Mouse (Mus musculus): ENCODE data around the gene Specc1.

Gene Specc1

GRCm38 (mm10) chr11:62049170-62049569, 92.6 kb downstream of the Specc1 start:
- DNase-seq (ENCODE audit: low read depth, low spot score): no peak

- DNase-seq (ENCODE audit: low read depth, low spot score): peak; percentile 29
These were observed 94.1 kb downstream of the Specc1 start for GRCm38 (mm10) chr11:62050356-62051330.

- no peak for DNase-seq (ENCODE audit: low read depth, low spot score)
These were observed 94.9 kb downstream of the Specc1 start for GRCm38 (mm10) chr11:62051487-62051886.

- DNase-seq (ENCODE audit: low read depth, low spot score): peak; percentile 45
These were observed 97.4 kb downstream of the Specc1 start for GRCm38 (mm10) chr11:62053928-62054327.

GRCm38 (mm10) chr11:62064565-62064964, 108.0 kb downstream of the Specc1 start:
- no peak for DNase-seq (ENCODE audit: low read depth, low spot score)

GRCm38 (mm10) chr11:62065655-62066054, 109.1 kb downstream of the Specc1 start:
- DNase-seq (ENCODE audit: low read depth, low spot score): no peak

GRCm38 (mm10) chr11:62069554-62069953, 113.0 kb downstream of the Specc1 start:
- peak; percentile 26 for DNase-seq (ENCODE audit: low read depth, low spot score)

DNA sequence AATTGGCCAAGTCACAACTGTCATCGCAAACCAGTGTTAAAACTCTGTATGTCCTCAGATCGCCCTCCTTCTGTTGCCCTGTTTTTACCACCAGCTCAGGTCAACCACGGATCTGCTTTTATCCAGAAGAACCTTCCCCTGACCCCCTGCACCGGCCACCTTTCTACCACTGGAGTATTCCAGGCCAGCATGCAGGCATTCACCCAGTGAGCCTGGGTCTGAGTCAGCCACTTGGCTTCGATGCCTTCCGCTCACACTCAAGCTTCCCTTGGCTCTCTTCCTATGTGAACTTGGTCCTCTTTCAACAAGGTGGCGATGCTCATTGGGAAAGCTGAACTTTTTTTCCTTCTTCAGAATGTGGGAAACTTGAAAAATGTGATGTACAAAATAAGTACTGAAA, 113.6 kb downstream of the Specc1 start:
- no peak for DNase-seq (ENCODE audit: low read depth, low spot score)

GRCm38 (mm10) chr11:62072406-62072805, 115.8 kb downstream of the Specc1 start:
- DNase-seq (ENCODE audit: low read depth, low spot score): no peak

DNA sequence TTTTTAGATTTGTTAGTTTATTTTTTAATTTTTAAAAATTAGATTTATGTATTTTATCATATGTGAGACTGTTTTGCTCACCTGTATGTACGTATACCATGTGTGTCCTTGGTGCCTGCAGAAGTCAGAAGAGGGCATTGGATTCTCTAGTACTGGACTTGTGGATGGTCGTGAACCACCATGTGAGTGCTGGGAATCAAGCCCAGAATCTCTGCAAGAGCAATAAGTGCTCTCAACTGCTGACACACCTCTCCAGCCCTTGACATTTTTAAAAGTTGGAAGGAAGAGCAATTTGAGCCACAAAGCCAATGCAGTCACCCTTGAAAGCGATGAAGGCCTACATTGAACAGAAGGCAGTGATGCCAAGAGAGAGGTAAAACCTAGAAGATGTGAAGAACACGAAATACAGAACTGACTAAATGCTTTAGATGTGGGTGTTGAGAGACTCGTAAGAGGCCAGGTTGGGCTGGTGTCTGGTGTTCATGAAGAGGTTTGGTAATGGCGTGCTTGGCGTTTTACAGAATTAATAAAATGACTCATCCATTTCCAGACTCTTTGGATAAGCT, 117.1 kb downstream of the Specc1 start:
- no peak for DNase-seq (ENCODE audit: low read depth, low spot score)

GRCm38 (mm10) chr11:62074578-62074977, 118.0 kb downstream of the Specc1 start:
- DNase-seq (ENCODE audit: low read depth, low spot score): no peak

- DNase-seq (ENCODE audit: low read depth, low spot score): no peak
These were observed 118.5 kb downstream of the Specc1 start for GRCm38 (mm10) chr11:62075071-62075470.

DNA sequence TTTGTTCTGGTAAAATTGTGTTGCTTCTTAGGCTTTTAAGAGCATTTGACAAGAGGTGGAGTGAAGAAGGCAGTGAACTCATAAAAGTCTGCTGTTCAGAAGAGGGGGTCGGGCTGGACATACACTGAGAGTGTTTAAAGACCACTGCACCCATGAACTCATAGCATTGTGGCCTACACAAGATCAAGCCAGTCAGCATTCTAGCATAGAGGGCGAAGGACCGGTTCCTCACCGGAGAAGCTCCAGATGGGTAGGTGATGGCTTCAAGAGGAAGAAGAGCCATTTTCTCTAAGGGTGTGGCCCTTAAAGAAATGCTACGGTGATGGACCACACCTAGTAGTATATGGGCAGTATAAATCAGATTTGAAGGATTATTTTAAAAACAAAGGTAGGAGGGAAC, 119.0 kb downstream of the Specc1 start:
- no peak for DNase-seq (ENCODE audit: low read depth, low spot score)

GRCm38 (mm10) chr11:62076345-62077156, 120.0 kb downstream of the Specc1 start:
- DNase-seq (ENCODE audit: low read depth, low spot score): peak; percentile 99

DNA sequence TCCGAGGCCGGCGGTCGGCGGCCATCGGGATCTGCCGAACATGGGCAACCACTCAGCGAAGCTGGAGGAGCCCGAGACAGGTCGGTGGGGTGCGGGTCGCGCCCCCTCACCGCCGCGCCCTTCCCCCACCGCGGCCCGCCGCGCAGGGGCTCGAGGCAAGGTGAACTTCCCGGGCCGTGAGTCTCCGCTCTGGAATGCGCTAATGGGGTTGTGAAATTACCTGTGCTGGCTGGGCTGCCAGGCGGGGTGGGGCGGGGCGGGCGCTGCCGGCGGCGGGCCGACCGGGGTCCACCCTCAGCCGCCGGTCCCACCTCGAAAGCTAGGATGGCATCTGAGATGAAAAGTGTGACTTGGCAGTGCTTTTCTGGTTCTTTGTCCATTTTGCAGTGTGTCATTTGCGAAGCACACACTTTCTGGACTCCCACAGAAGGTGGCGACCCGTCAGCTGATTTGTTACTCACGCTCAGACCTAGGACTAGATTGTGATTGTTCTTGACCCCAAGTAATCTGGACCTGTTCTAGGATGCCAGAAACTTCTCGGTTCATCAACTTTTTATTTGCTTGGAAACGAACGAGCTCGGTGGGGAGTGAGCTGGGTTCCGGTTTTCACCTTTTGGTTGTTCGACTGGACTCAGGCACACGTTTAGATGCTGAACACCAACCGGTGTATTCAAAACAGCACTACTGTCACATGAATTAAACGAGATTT, 120.7 kb downstream of the Specc1 start:
- peak; percentile 28 for DNase-seq (ENCODE audit: low read depth, low spot score)

- DNase-seq (ENCODE audit: low read depth, low spot score): no peak
These were observed 121.8 kb downstream of the Specc1 start for GRCm38 (mm10) chr11:62078371-62078770.

- no peak for DNase-seq (ENCODE audit: low read depth, low spot score)
These were observed 122.7 kb downstream of the Specc1 start for GRCm38 (mm10) chr11:62079100-62079857.

DNA sequence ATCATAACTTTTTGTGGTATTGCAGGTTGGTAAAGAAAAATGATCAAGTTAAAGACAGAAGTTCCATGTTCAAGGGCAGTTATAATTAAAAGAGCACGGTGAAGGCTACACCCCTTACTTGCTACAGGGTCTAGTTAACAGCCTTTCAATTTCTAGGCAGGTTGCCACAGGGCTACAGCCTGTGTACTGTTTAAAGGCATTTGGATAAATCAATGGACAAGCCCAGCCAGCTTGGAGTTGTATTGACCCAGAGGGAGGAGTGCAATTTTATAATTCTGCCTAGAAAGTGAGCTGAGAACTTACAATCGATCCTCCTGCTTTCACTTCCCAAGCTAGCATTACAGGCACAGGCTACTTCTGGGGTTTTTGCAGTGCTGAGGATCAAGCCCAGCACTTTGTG, 123.9 kb downstream of the Specc1 start:
- DNase-seq (ENCODE audit: low read depth, low spot score): no peak

DNA sequence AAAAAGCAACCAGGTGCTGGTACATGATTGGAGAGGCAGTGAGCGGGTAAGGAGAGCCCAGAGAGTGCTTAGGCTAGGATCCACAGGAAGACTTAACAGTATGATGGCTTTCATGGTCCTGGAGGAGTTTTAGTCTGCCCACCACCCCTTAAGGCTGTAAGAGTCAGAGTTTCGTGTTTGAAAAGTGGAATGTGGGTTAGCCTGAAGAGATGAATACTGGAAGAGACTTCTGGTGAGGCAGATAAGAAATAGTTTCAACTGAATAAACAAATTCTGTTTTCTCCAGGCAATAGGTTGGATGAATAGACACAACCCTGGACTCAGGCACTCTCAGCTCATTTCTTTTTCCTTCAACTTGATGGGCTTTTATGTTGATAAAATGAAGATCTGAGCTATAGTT, 130.1 kb downstream of the Specc1 start:
- DNase-seq (ENCODE audit: low read depth, low spot score): no peak

GRCm38 (mm10) chr11:62087051-62087450, 130.5 kb downstream of the Specc1 start:
- DNase-seq (ENCODE audit: low read depth, low spot score): no peak

DNA sequence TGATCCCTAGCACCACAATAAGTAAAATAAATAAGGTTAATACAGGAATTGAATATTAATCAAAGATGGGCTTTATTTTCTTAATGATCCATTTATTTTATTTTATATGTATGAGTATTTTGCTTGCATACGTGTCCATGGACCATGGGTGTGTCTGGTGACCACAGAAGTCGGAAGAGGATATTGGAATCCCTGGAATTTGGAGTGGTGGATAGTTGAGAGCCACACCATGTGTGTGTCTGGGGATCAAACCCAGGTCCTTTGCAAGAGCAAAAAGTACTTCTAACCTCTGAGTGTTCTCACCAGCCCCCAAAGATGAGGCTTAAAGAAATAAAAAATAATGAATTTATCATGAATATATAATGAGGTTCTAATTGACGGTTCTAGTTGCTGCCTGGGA, 132.1 kb downstream of the Specc1 start:
- no peak for DNase-seq (ENCODE audit: low read depth, low spot score)

All from mesoderm, embryonic 11.5 days (tissue).